Mouse (Mus musculus) erythroblast, embryonic 14.5 days (primary cell): Measurements from ENCODE around the gene Celsr3. TPM values are rescaled to one million over a fixed set of nuclear protein-coding genes. Genes with fewer than 3 reads are reported as not detected.

ENCODE experiments used
- H3K27me3 ChIP-seq: 2 replicates; pipeline ENCODE4 v1.6.1; 2012; ENCODE audit warnings: inconsistent platforms; ENCODE audit not compliant: control insufficient read depth
- H3K36me3 ChIP-seq: 2 replicates; pipeline ENCODE4 v1.6.1; 2012; ENCODE audit warnings: mild to moderate bottlenecking, inconsistent platforms; ENCODE audit not compliant: control insufficient read depth
- H3K4me1 ChIP-seq: 2 replicates; pipeline ENCODE4 v1.6.1; 2012; ENCODE audit warnings: inconsistent platforms; ENCODE audit not compliant: control insufficient read depth
- H3K4me3 ChIP-seq: replicated peaks from 2 replicates; pipeline ENCODE3; 2012; ENCODE audit warnings: moderate library complexity, mild to moderate bottlenecking, inconsistent platforms
- H3K9me3 ChIP-seq: 2 replicates; pipeline ENCODE4 v1.6.1; 2012; ENCODE audit warnings: low read length, inconsistent platforms, mixed read lengths; ENCODE audit not compliant: control insufficient read depth
- GATA1 ChIP-seq: IDR thresholded peaks from 2 replicates; pipeline ENCODE4 v1.6.1; 2012; ENCODE audit warnings: low read length, inconsistent platforms, mixed read lengths
- TAL1 ChIP-seq: IDR thresholded peaks from 3 replicates; pipeline ENCODE4 v1.6.1; 2012; ENCODE audit warnings: low read length, inconsistent platforms, mixed read lengths
- polyA plus RNA-seq: library from polyadenylated mRNA; stranded (reverse); fragments of >175 nt; gene quantifications from 2 replicates; pipeline ENCODE4 v1.2.3, GENCODE M21; 2012

Gene Celsr3
- polyA plus RNA-seq, result 0.01 TPM in 2 replicates

GRCm38 (mm10) chr9:108825820-108826699 lies at the start of gene Celsr3:
Celsr3 (plus strand) TSS chr9:108826320.
- H3K9me3 ChIP-seq, result peaks cover 22% of the 10 kb centered on the region
- H3K27me3 ChIP-seq, result peaks cover 96% of the 10 kb centered on the region
- no peak for TF ChIP-seq GATA1
- TF ChIP-seq TAL1, result no peak
- peak within 1 kb of the TSS; percentile 25 for H3K4me3 ChIP-seq
- H3K4me1 ChIP-seq, result peaks cover 17% of the 10 kb centered on the region
- H3K36me3 ChIP-seq, result no peaks in the 10 kb centered on the region

- no peaks in the 10 kb centered on the region for H3K9me3 ChIP-seq
- peaks cover 40% of the 10 kb centered on the region for H3K27me3 ChIP-seq
- H3K4me1 ChIP-seq, result peaks cover 19% of the 10 kb centered on the region
- TF ChIP-seq GATA1, result no peak
- TF ChIP-seq TAL1, result no peak
- H3K36me3 ChIP-seq, result no peaks in the 10 kb centered on the region
- H3K4me3 ChIP-seq, result no peak overlapping the region
Observed at GRCm38 (mm10) chr9:108776614-108777013, 49.5 kb upstream of the Celsr3 start.

GRCm38 (mm10) chr9:108777276-108777675 lies 48.8 kb upstream of the Celsr3 start:
- H3K27me3 ChIP-seq, result peaks cover 39% of the 10 kb centered on the region
- TF ChIP-seq GATA1, result no peak
- TF ChIP-seq TAL1, result no peak
- no peak overlapping the region for H3K4me3 ChIP-seq
- no peaks in the 10 kb centered on the region for H3K36me3 ChIP-seq
- no peaks in the 10 kb centered on the region for H3K9me3 ChIP-seq
- peaks cover 24% of the 10 kb centered on the region for H3K4me1 ChIP-seq

GRCm38 (mm10) chr9:108780959-108781358 lies 45.2 kb upstream of the Celsr3 start:
- Histone ChIP-seq H3K27me3 (peaks cover 18% of the 10 kb centered on the region), H3K36me3 (peaks cover 4% of the 10 kb centered on the region), H3K9me3 (no peaks in the 10 kb centered on the region), H3K4me1 (peaks cover 49% of the 10 kb centered on the region), H3K4me3 (no peak overlapping the region)
- TF ChIP-seq TAL1, result no peak
- no peak for TF ChIP-seq GATA1

- Histone ChIP-seq H3K4me1 (peaks cover 48% of the 10 kb centered on the region), H3K9me3 (no peaks in the 10 kb centered on the region), H3K4me3 (no peak overlapping the region), H3K36me3 (peaks cover 12% of the 10 kb centered on the region), H3K27me3 (peaks cover 18% of the 10 kb centered on the region)
- no peak for TF ChIP-seq TAL1
- no peak for TF ChIP-seq GATA1
Observed at GRCm38 (mm10) chr9:108781891-108782290, 44.2 kb upstream of the Celsr3 start.

- no peaks in the 10 kb centered on the region for H3K9me3 ChIP-seq
- H3K36me3 ChIP-seq, result peaks cover 23% of the 10 kb centered on the region
- peaks cover 47% of the 10 kb centered on the region for H3K4me1 ChIP-seq
- H3K4me3 ChIP-seq, result peak overlapping the region; percentile 97
- peaks cover 18% of the 10 kb centered on the region for H3K27me3 ChIP-seq
- no peak for TF ChIP-seq GATA1
- no peak for TF ChIP-seq TAL1
Observed at GRCm38 (mm10) chr9:108782836-108783547, 43.1 kb upstream of the Celsr3 start.

GRCm38 (mm10) chr9:108783548-108784463 lies 42.3 kb upstream of the Celsr3 start, which contains the start of gene Ip6k2:
Ip6k2 (plus strand) TSS chr9:108783796.
- Histone ChIP-seq H3K4me1 (peaks cover 54% of the 10 kb centered on the region), H3K36me3 (peaks cover 31% of the 10 kb centered on the region), H3K4me3 (peak within 1 kb of the TSS; percentile 97), H3K27me3 (peaks cover 18% of the 10 kb centered on the region), H3K9me3 (no peaks in the 10 kb centered on the region)
- no peak for TF ChIP-seq GATA1
- no peak for TF ChIP-seq TAL1

- Histone ChIP-seq H3K4me1 (peaks cover 65% of the 10 kb centered on the region), H3K9me3 (no peaks in the 10 kb centered on the region), H3K36me3 (peaks cover 47% of the 10 kb centered on the region), H3K27me3 (peaks cover 7% of the 10 kb centered on the region; the same call in 1 of the 2 replicates), H3K4me3 (peak overlapping the region; percentile 97)
- TF ChIP-seq GATA1 (no peak), TAL1 (no peak)
Observed at GRCm38 (mm10) chr9:108785416-108785815, 40.7 kb upstream of the Celsr3 start.
